Mouse (Mus musculus): ENCODE measurements around the gene H2-Eb2.

H2-Eb2 gene

GRCm38 (mm10) chr17:34325436-34325835 is at the start of gene H2-Eb2:
Gene H2-Eb2 (plus strand): TSS chr17:34325665.
- no peak for DNase-seq

GRCm38 (mm10) chr17:34280499-34281038 is 44.9 kb upstream of the H2-Eb2 start:
- no peak for DNase-seq

GRCm38 (mm10) chr17:34281836-34282235 is 43.6 kb upstream of the H2-Eb2 start:
- DNase-seq = no peak

- DNase-seq = no peak
Observed at GRCm38 (mm10) chr17:34285371-34285770, 40.1 kb upstream of the H2-Eb2 start.

- DNase-seq = peak; percentile 61
Observed at GRCm38 (mm10) chr17:34285848-34286247, 39.6 kb upstream of the H2-Eb2 start.

- DNase-seq = no peak
Observed at GRCm38 (mm10) chr17:34286501-34286900, 39.0 kb upstream of the H2-Eb2 start.

- no peak for DNase-seq
Observed at GRCm38 (mm10) chr17:34286999-34287398, 38.5 kb upstream of the H2-Eb2 start.

GRCm38 (mm10) chr17:34287648-34288047 is 37.8 kb upstream of the H2-Eb2 start, which contains the start of gene H2-Aa:
Gene H2-Aa (minus strand): TSS chr17:34287823.
- DNase-seq = peak; percentile 87

GRCm38 (mm10) chr17:34288131-34288530 is 37.3 kb upstream of the H2-Eb2 start:
- DNase-seq = no peak

GRCm38 (mm10) chr17:34291609-34292008 is 33.9 kb upstream of the H2-Eb2 start:
- DNase-seq = peak; percentile 87

- no peak for DNase-seq
Observed at GRCm38 (mm10) chr17:34292570-34292969, 32.9 kb upstream of the H2-Eb2 start.

- DNase-seq = no peak
Observed at GRCm38 (mm10) chr17:34293533-34293932, 31.9 kb upstream of the H2-Eb2 start.

- no peak for DNase-seq
Observed at GRCm38 (mm10) chr17:34294249-34294648, 31.2 kb upstream of the H2-Eb2 start.

GRCm38 (mm10) chr17:34295307-34295706 is 30.2 kb upstream of the H2-Eb2 start:
- DNase-seq = no peak

GRCm38 (mm10) chr17:34295891-34296794 is 29.3 kb upstream of the H2-Eb2 start:
- DNase-seq = peak; percentile 57

GRCm38 (mm10) chr17:34299356-34299755 is 26.1 kb upstream of the H2-Eb2 start:
- no peak for DNase-seq

GRCm38 (mm10) chr17:34300071-34300470 is 25.4 kb upstream of the H2-Eb2 start:
- no peak for DNase-seq

GRCm38 (mm10) chr17:34300691-34301566 is 24.5 kb upstream of the H2-Eb2 start:
- DNase-seq = no peak

- no peak for DNase-seq
Observed at GRCm38 (mm10) chr17:34301670-34302190, 23.7 kb upstream of the H2-Eb2 start.

- DNase-seq = no peak
Observed at GRCm38 (mm10) chr17:34303789-34304188, 21.7 kb upstream of the H2-Eb2 start.

GRCm38 (mm10) chr17:34304751-34305150 is 20.7 kb upstream of the H2-Eb2 start:
- peak; percentile 82 for DNase-seq

- peak; percentile 90 for DNase-seq
Observed at GRCm38 (mm10) chr17:34305380-34306030, 20.0 kb upstream of the H2-Eb2 start, which contains the start of gene H2-Eb1. Gene H2-Eb1 (plus strand): TSS chr17:34305867.

Data from lung, postnatal 14 days (tissue).